8 mouse cellular contexts compared by ENCODE assay signal in the genomic region with DNA sequence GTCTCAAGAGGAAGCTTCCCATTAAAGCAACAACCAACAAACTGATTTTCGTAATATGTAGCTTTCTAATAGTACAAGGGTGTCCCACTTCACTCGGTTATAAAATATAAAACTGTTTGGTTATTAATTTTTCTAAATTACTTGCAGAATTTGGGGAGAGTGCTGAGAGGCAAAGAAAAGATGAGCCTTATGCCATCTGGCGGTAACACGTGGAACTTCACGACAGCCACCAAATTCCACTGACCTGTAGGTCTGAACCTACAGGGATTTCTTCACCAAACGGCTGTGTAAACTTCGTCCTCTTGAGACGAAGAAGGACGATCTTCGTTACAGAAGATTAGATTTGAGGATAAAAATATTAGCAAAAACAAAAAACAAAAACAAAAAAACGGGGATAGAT.
A peak's percentile ranks its signal among the peaks of the same experiment; 100 is the strongest.
DNase-seq lines count a peak whose midpoint lies in the region; ATAC-seq lines count a peak whose summit lies in the region.

No protein-coding gene starts in this region.

- ATAC-seq in heart, embryonic 12.5 days (ENCODE audit: insufficient number of reproducible peaks, low FRiP score), result 0 out of 2 replicates have a peak, but pooled peaks have one; percentile 43
- no peak for ATAC-seq in kidney, embryonic 16.5 days (ENCODE audit: low FRiP score, low TSS enrichment)
- ATAC-seq in stomach, embryonic 14.5 days (ENCODE audit: insufficient number of reproducible peaks, insufficient read depth, low FRiP score, low read depth), result no peak

- H3K9me3 ChIP-seq in heart, embryonic 12.5 days (replicated peaks), result no peaks in the 10 kb centered on the region
- no peaks in the 10 kb centered on the region for H3K9me3 ChIP-seq in kidney, embryonic 16.5 days (ENCODE audit: low read length)
- H3K9me3 ChIP-seq in stomach, embryonic 14.5 days (ENCODE audit: control insufficient read depth, low read depth, low read length), result no peaks in the 10 kb centered on the region

- peaks cover 32% of the 10 kb centered on the region for H3K4me1 ChIP-seq in heart, embryonic 12.5 days (replicated peaks)
- H3K4me1 ChIP-seq in kidney, embryonic 16.5 days (ENCODE audit: insufficient read depth, low read length), result peaks cover 46% of the 10 kb centered on the region
- peaks cover 34% of the 10 kb centered on the region; the same call in 1 of the 2 replicates for H3K4me1 ChIP-seq in stomach, embryonic 14.5 days (ENCODE audit: control insufficient read depth, insufficient read depth, low read length)

- peak overlapping the region; percentile 88 for H3K27ac ChIP-seq in heart, embryonic 12.5 days (ENCODE audit: poor library complexity, severe bottlenecking)
- H3K27ac ChIP-seq in kidney, embryonic 16.5 days (ENCODE audit: low read length), result peak overlapping the region; percentile 98
- peak overlapping the region; percentile 93 for H3K27ac ChIP-seq in stomach, embryonic 14.5 days (ENCODE audit: low read length)

- peak overlapping the region; percentile 40 for H3K4me3 ChIP-seq in heart, embryonic 12.5 days
- peak overlapping the region; percentile 41 for H3K4me3 ChIP-seq in kidney, embryonic 16.5 days (ENCODE audit: low read length)
- H3K4me3 ChIP-seq in stomach, embryonic 14.5 days (ENCODE audit: low read depth, low read length), result 0 out of 2 replicates have a peak overlapping the region, but pooled peaks have one; percentile 6

- H3K27me3 ChIP-seq in heart, embryonic 12.5 days (replicated peaks), result peaks cover 6% of the 10 kb centered on the region
- H3K27me3 ChIP-seq in kidney, embryonic 16.5 days (ENCODE audit: insufficient read depth, low read length), result no peaks in the 10 kb centered on the region
- H3K27me3 ChIP-seq in stomach, embryonic 14.5 days (ENCODE audit: control insufficient read depth, insufficient read depth, low read length), result peaks cover 3% of the 10 kb centered on the region; the same call in 1 of the 2 replicates

- no peak overlapping the region for H3K9ac ChIP-seq in heart, embryonic 12.5 days
- H3K9ac ChIP-seq in kidney, embryonic 16.5 days (replicated peaks; ENCODE audit: low read length), result peak overlapping the region; percentile 72
- peak overlapping the region; percentile 57; the same call in 1 of the 2 replicates for H3K9ac ChIP-seq in stomach, embryonic 14.5 days (replicated peaks; ENCODE audit: low read depth, low read length)

- WGBS in heart, embryonic 12.5 days, result under 1% methylated on average over 11 of the region's 11 CpGs
- under 1% methylated on average over 11 of the region's 11 CpGs for WGBS in kidney, embryonic 16.5 days
- WGBS in stomach, embryonic 14.5 days, result under 1% methylated on average over 11 of the region's 11 CpGs

- peak; percentile 45 for DNase-seq in urinary bladder, postnatal 25 days (ENCODE audit: low spot score)
- no peak for DNase-seq in urinary bladder, postnatal 10 days (ENCODE audit: low spot score)
- DNase-seq in embryo, embryonic 11 days, result peak; percentile 85
- DNase-seq in lung, postnatal 36 days, result peak; percentile 81
- no peak for DNase-seq in ovary, adult 18-20 months (ENCODE audit: low spot score)

- peak overlapping the region; percentile 89 for H3K4me2 ChIP-seq in heart, embryonic 12.5 days
- peak overlapping the region; percentile 62 for H3K4me2 ChIP-seq in kidney, embryonic 16.5 days (replicated peaks; ENCODE audit: low read depth, low read length)
- peak overlapping the region; percentile 42 for H3K4me2 ChIP-seq in stomach, embryonic 14.5 days (replicated peaks; ENCODE audit: low read depth, low read length)

- H3K36me3 ChIP-seq in heart, embryonic 12.5 days, result no peaks in the 10 kb centered on the region
- no peaks in the 10 kb centered on the region for H3K36me3 ChIP-seq in kidney, embryonic 16.5 days (ENCODE audit: insufficient read depth, low read length)
- H3K36me3 ChIP-seq in stomach, embryonic 14.5 days (ENCODE audit: control insufficient read depth, insufficient read depth, low read length), result no peaks in the 10 kb centered on the region

Comparison
In these comparisons a context has a peak if more than half of its experiments do, and no peak if none do; other contexts are left out.
1. DNase-seq: peak in urinary bladder, postnatal 25 days (single experiment), embryo, embryonic 11 days (single experiment) and lung, postnatal 36 days (single experiment); none in urinary bladder, postnatal 10 days (single experiment) and ovary, adult 18-20 months (single experiment).
2. Peak in every context shown above with its lines, with median percentiles within 50 percentile points of each other: H3K27ac ChIP-seq, H3K4me2 ChIP-seq and H3K4me3 ChIP-seq.